Mouse (Mus musculus): ENCODE data around the gene Ptpn14. TPM values are rescaled to one million over a fixed set of nuclear protein-coding genes. Genes with fewer than 3 reads are reported as not detected.

Ptpn14 gene
- total RNA-seq, 2 experiments from 2014 or later: under 0.01 TPM; not detected in 1

DNA sequence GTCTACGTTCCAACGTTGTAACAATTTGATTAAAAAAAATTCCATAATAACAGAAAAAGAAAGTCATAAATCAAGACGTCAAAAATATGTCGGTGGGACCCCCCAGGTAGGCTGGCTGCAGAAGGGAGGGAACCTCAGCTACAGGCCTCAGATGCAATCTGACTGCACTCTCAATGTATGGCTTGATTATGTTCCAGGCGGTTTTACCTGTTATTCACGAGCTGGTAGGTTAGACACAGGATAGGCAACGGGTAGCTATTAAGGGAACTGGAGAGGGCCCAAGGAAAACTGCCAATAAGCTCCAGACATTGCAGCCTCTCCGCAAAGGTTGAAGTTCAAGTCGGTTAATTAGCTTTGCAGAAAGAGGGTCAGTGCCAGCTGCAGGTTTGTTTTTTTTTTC lies 194.7 kb downstream of the Ptpn14 start:
- ATAC-seq (replicated peaks; ENCODE audit: low FRiP score, poor library complexity, severe bottlenecking): no peak

DNA sequence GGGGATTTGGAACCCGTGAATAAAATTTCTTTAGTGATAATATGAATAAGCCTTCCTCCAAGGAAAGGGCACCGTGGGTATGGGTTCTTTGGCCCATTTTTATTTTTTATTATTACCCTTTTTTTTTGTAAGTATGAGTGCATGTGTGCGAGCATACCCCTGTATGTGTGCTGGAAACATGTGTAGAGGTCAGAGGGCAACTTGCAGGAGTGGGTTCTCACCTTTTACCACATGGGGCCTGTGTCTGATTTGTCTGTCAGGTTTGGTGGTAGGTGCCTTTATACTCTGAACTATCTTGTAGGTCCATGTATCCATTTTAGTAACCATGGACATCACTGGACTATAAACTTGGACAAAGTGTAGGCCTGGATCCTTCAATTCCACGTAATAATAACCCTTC lies 195.1 kb downstream of the Ptpn14 start:
- no peak for ATAC-seq (replicated peaks; ENCODE audit: low FRiP score, poor library complexity, severe bottlenecking)

DNA sequence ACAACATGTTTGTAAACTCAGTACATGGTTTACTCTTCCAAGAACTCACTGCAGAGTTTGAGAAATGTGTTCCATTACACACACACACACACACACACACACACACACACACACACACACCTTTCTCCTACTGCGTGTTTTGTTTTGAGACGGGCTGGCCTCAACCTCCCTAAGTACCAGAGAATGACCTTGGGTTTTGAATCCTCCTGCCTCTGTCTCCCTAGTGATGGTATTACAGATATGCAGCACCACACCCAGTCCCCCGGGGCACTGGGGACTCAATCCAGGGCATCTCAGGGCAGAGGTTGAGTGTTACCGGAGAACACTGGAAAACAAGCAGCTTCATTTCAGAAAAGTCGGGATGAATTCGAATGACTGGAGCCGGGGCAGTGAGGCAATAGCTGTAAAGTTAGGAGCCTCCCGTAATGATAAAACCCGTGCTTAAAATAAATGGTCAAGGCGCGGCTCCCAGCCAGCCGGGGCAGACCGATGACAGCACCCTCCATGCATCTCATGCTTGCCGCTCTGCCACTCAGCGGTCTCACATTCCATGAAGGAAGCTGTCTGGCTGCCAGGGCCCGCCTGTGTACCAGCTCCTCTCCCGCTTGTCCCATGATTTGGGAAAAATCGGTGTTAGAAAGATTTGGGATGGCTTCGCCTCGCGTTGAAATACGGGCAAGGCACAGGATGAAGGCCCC lies 196.0 kb downstream of the Ptpn14 start:
- no peak for ATAC-seq (replicated peaks; ENCODE audit: low FRiP score, poor library complexity, severe bottlenecking)

DNA sequence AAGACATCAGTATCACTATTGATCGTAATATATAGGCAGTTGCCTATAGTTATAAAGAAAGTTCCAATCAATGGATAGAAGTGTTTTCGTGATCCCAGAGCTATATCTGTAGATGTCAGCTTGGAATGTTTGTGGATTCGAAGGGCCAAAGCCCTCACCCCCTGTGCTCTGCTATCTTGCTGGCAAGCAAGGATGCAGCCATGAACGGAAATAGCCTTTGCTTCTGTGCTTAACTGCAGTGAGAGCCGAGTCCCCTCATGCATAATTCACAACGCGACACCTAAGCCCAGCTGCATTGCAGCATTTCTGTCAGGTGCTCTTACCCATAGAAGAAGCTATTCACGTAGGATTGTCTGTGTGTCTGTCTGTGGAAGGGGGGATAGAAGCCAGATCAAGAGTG lies 198.2 kb downstream of the Ptpn14 start:
- no peak for ATAC-seq (replicated peaks; ENCODE audit: low FRiP score, poor library complexity, severe bottlenecking)

Other genes with a start within 250 kb of the Ptpn14 start
- 411 and 449 TPM in 2 replicates for gene Cenpf, start 40.2 kb upstream of the Ptpn14 start, total RNA-seq (2015; ENCODE audit: low replicate concordance)
- 652 and 695 TPM in 2 replicates for gene Cenpf, start 40.2 kb upstream of the Ptpn14 start, total RNA-seq (2017; ENCODE audit: low replicate concordance)
- gene Smyd2, start 194.1 kb downstream of the Ptpn14 start, total RNA-seq (2015; ENCODE audit: low replicate concordance): 6.3 and 13.0 TPM in 2 replicates
- gene Smyd2, start 194.1 kb downstream of the Ptpn14 start, total RNA-seq (2017; ENCODE audit: low replicate concordance): 8.1 and 9.6 TPM in 2 replicates